Mouse (Mus musculus): ENCODE data around the gene Arid1b.

The Arid1b gene

DNA sequence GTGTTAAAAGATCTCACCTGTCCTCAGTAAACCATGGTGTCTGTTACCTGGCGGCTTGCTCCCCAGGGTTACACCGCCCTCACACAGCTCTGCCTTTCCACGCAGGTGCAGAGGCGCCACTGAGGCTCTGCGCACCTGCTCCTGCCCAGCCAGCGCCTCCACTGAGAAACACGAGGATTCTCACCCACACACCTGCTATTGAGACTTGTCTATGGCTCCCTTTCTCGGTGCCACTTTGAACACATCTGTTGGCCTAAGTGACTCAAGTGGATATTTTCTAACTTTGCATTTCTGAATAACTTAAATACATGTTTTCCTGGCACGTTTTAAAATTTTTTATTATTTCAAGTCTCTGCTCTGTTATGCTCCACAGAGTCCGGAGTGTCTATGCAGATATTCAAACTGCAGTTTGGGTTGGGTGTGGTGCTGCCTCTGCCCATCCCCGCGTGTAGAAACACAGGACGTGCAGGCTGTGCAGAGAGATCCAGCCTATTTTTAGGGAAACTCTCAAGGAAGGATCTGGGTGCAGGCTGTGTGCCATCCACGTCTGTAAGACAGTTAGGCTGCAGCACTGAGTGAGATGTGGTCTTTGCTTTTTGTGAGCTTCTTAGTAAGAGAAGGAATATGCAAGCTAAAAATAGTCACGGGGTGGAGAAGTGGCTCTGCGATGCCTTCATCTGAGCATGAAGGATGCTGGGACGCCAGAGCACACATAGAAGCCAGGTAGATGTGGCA is 283.2 kb downstream of the Arid1b start:
- DNase-seq (ENCODE audit: inconsistent ontology term), result no peak

DNA sequence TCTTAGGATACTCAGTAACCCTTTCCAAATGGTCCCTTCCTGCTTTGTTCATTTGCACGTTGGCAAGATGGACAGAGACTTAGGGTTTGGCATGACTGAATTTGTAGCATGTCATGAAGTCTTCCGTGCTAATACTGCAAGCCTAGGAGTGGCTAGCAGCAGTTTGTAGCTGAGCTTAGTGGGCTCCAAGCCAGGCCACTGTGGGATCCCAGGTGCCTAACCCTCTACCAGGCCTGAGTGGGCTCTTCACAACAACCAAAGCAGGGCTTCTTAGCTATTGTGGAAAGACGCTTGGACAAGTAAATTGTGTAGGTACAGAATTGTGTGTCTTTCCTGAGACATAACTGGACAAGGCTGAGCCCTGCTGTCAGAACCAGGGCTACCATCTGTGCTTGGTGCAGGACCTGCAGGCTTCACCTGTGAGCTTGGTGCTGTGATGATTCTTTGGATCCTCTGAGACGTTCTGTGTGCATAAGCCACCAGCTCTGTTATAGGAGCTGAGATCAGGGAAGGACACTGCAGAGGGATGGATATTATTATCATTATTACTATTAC is 286.4 kb downstream of the Arid1b start:
- no peak for DNase-seq (ENCODE audit: inconsistent ontology term)

DNA sequence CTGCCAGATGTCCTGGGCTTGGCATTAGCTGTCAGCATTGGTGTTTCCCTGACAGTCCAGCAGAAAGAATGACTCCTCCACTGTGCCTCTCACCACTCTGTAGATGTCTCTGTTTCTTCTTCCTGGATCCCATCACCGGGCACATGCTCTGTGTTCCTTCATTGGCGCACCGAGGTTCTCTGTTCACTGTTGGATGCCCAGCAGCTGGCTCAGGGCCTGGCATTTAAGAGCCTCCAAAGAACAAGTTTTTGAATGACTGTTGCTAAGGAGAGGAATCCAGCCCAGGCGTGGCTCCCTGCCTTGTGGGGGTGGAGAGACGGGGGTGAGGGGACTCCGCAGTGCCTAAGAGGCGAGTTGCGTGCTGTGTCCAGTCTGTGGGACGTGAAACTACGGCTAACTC is 290.7 kb downstream of the Arid1b start:
- DNase-seq (ENCODE audit: inconsistent ontology term), result peak; percentile 81

DNA sequence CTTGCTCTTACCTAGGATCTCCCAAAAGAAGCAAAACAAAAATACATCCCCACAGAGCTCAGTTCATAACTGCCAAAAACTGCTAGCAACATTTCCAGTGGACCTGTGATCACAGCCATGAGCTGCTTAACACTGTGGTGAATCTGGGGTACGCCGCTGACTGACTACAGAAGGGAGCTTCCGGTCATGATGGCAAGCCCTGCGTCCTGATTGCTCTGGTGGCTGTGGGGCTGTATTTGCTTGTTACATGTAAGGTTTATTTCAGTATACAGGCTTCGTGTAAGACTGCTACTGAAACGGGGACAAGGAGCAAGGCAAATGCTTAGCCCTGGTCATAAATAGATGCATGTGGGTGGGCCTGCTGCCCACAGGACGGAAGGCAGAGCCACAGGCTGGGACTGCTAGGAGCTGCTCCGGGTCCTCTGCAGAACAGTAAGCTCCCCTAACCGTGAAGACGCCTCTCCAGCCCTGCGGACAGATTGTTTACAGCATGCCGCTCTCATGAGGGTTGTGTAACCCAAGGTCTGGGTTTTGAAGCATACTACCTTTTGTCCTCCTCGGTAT is 291.8 kb downstream of the Arid1b start:
- DNase-seq (ENCODE audit: inconsistent ontology term), result peak; percentile 55

GRCm38 (mm10) chr17:5286571-5287209 is 292.6 kb downstream of the Arid1b start:
- peak; percentile 84 for DNase-seq (ENCODE audit: inconsistent ontology term)

DNA sequence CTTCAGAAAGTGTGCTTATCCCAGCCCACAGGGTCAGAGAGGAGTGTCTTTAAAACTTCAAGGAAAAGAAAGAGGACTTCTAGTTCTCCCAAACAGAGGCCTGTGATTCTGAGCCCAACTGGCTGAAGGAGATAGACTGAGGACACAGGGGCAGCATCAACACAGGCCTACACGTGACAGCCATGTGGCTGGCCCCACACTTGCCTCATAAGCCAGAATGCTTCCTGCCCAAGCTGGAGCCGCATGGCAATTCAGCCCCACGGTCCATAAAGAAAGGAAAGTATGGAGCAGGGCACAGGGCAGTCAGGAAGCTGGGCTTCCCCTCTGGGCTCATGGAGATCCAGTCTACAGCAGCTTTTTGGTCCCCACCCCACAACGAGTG is 293.1 kb downstream of the Arid1b start:
- DNase-seq (ENCODE audit: inconsistent ontology term), result no peak

- DNase-seq (ENCODE audit: inconsistent ontology term), result no peak
These were observed 293.5 kb downstream of the Arid1b start for GRCm38 (mm10) chr17:5287641-5288040.

- DNase-seq (ENCODE audit: inconsistent ontology term), result peak; percentile 98
These were observed 299.8 kb downstream of the Arid1b start for GRCm38 (mm10) chr17:5293653-5294584.

GRCm38 (mm10) chr17:5295086-5295947 is 301.2 kb downstream of the Arid1b start:
- DNase-seq (ENCODE audit: inconsistent ontology term), result peak; percentile 93

DNA sequence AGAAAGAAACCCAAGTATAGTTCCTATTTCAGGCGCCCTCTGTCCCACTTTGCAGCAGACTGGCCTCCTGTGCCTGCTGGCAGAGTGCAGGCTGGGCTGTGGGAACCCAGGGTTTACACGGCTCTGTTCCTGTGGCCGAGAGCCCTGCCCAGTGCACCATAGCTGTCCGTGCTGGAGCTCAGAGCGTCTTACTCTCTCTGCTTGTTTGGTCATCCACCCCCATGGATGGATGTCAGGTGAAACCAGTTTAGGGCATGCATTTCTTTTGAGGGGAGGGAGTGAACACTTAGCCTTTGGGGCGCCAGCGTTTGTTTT is 301.8 kb downstream of the Arid1b start:
- DNase-seq (ENCODE audit: inconsistent ontology term), result no peak

GRCm38 (mm10) chr17:5297491-5297890 is 303.4 kb downstream of the Arid1b start:
- DNase-seq (ENCODE audit: inconsistent ontology term), result no peak

DNA sequence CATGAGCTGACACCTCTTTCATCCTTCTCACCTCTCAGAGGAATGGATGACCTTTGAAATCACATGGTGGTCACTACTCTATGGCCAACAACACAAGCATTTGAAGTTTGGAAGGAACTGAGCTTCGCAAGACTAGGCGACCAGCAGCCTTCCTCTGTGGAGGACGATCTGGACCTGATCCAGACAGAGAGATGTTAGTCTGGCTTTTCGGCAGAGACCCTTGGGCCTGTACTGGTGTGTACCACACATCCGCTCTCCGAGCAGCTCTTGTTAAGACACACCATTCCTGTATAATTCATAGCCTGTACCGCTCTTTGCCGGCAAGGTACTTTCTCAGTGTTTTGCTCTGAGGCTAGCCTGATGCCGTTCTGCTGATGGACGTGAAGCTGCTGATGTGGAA is 303.9 kb downstream of the Arid1b start:
- DNase-seq (ENCODE audit: inconsistent ontology term), result no peak

DNA sequence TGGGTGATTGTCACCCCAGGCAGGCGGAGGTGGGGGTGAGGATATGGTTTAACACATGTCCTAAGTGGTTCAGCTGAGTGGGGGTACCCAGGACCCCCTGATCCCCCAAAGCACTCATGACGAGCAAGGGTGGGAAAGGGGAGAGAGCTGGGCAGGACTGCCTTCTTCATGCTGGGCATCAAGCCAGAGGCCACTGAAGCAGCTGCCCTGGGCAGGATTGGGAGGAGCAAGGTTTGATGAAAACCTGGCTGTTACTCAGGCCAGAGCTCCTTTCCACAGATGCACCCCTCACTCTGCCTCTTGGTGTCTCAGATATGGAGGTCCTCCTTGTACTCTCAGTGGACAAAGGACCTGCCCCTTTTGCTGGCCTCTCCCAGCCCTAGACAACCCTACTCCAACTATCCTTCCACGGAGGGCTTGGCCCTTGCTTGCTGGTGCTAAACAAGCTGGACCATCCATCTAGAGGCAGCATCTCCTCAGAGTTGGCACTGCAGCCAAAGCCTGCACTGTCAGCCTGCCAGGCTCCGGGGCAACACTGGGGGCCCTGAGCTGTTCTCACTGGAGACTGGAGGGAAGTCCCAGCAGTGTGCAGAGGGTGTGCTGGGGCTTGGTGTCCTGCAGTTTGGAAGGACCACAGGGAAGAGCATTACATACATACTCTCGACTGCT is 304.9 kb downstream of the Arid1b start:
- DNase-seq (ENCODE audit: inconsistent ontology term), result peak; percentile 50

DNA sequence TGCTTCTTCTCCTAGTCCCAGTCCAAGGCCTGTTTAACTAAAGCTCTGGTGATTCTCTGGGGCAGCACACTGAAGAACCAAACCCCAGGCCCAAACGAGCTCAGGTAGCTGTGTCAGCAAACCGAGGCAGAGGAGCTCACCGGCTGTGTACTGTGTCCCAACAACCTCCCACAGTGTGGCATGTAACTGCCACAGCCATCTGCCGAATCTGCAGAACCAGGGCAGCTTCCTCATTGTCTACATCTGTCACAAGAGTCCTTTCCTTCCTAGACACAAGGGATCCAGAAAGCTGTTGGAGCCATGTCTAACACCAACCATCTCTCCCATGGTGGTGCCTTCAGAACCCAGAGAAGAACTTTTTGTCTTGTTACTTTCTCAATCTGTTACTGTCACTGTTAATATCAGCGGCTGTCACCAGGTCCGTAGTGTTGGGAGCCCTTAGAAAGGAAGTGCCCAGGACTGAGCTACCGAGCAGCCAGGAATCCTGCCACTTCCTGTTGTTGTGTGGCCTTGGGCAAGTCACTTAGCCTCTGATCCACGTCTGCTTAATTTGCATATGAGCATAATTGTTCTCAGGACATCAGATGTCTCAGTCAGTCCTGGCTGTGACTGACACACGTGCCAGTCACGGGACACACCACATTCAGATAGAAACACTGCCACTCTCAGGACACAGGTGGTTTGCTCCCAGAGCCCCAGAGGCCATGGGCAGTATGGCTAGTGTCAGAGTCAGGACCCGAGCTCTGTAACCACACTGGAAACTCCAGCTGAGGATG is 309.0 kb downstream of the Arid1b start:
- DNase-seq (ENCODE audit: inconsistent ontology term), result no peak

- no peak for DNase-seq (ENCODE audit: inconsistent ontology term)
These were observed 311.8 kb downstream of the Arid1b start for GRCm38 (mm10) chr17:5305783-5306477.

GRCm38 (mm10) chr17:5309930-5310329 is 315.8 kb downstream of the Arid1b start:
- DNase-seq (ENCODE audit: inconsistent ontology term), result no peak

- DNase-seq (ENCODE audit: inconsistent ontology term), result no peak
These were observed 316.3 kb downstream of the Arid1b start for GRCm38 (mm10) chr17:5310425-5310888.

GRCm38 (mm10) chr17:5311062-5311461 is 316.9 kb downstream of the Arid1b start:
- DNase-seq (ENCODE audit: inconsistent ontology term), result no peak

DNA sequence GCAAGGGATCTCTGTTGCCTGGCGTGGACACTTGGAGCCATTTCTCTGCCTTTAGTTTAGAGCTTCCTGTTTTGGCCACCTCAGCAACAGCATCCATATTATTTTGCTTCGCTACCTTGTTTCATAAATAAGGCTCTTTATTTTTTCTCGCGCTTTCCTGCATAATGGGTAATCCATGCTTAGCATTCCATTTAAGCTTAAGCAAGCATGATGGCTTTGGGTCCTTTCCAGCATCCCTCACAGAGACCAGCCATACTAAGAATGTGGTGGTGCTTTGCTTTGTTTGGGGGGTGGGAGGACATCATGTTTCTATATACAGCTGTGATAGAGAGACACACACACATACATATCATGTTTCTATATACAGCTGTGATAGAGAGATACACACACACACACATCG is 318.2 kb downstream of the Arid1b start:
- no peak for DNase-seq (ENCODE audit: inconsistent ontology term)

Data from Muller cell, postnatal 12 days (primary cell).